Mouse (Mus musculus) kidney, adult 2 months (tissue): Measurements from ENCODE around the gene Dand5.

Experiments
- CTCF ChIP-seq: fragments of 200-500 bp; conservative IDR thresholded peaks from 2 replicates; pipeline ENCODE4 v1.5.1; 2011; ENCODE audit warnings: low read depth, mild to moderate bottlenecking, control low read depth, low read length, moderate library complexity, mixed read lengths; ENCODE audit not compliant: insufficient read depth, insufficient read length
- POLR2A ChIP-seq: fragments of 200-500 bp; IDR thresholded peaks from one replicate; pipeline ENCODE4 v1.6.1; 2011; ENCODE audit warnings: low read depth, low read length, control low read depth

DNA sequence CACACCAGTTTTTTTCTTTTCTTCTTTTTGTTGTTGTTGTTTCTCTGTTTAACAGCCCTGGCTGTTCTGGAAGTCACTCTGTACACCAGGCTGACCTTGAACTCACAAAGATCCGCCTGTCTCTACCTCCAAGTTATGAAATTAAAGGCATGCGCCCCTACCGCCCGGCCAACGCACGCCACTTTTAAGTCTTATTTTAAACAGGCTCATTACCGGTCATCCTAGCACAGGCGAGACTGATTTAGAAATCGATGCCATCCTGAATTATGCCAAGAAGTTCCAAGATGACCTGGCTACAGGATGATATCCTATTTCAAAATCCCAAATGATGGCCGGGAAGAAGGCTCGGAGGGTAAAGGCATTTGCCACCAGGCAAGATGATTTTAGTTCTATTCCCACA lies 8.9 kb upstream of the Dand5 start, which contains the start of gene Gadd45gip1:
- TF ChIP-seq POLR2A, result no peak
- TF ChIP-seq CTCF, result 0 out of 2 replicates have a peak, but pooled peaks have one; percentile 25
